Mouse (Mus musculus) embryo, embryonic 11.5 days (tissue): ENCODE results near the gene Rxra.

Source experiments
- DNase-seq: peaks from one replicate; pipeline ENCODE4 v3.0.0-alpha.2; 2012; ENCODE audit warnings: low read depth, low spot score

Rxra gene

DNA sequence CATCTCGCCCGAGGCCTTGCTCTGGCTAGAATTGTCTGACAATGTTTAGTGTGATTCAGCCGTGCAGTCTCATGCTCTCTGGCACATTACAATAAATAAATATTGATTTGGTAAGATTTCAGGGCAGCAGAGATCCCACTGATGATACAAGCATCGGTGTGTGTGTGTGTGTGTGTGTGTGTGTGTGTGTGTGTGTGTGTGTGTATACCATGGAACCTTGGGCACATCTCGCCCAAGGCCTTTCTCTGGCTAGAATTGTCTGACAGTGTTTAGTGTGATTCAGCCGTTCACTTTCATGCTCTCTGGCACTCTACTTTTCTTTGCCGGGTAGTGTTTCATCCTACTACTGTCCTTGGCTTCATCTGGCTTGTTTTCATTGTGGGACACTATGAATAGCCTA, 130.5 kb downstream of the Rxra start:
- no peak for DNase-seq

GRCm38 (mm10) chr2:27807684-27808083, 131.4 kb downstream of the Rxra start:
- DNase-seq = no peak

- DNase-seq = no peak
Observed at GRCm38 (mm10) chr2:27809897-27810296, 133.7 kb downstream of the Rxra start.
